10 mouse cellular contexts compared by ENCODE assay signal in the genomic region with DNA sequence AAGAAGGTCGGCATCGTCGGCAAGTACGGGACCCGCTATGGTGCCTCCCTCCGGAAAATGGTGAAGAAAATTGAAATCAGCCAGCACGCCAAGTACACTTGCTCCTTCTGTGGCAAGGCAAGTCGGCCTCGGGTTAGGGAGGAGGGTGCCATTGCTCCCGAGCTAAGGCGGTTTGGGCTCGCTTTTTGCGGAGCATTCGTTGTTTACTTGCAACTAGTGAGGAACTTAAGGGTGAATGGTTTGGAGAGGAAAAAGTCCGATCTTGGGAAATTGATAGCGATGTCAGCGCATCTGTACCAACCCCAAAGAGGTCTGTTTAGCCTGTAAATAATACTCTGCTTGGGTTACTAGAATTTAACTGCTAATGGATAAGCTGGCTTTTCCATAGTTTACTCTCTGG. TPM values are rescaled to one million over a fixed set of nuclear protein-coding genes. Genes with fewer than 3 reads are reported as not detected.
DNase-seq lines count a peak whose midpoint lies in the region; ATAC-seq and TF ChIP-seq lines count a peak whose summit lies in the region.
"Had no signal": no experiment of that assay in that cellular context is flagged by ENCODE, and none has a peak within 500 bp of the region (broad histone marks: within the 10 kb centered on the region; RNA-seq: fewer than 3 reads in every experiment).

No protein-coding gene starts in this region.

- WGBS in heart, adult 2 months: under 1% methylated on average over 17 of the region's 17 CpGs
- under 1% methylated on average over 17 of the region's 17 CpGs for WGBS in embryonic facial prominence, embryonic 15.5 days
- 2% methylated on average over 17 of the region's 17 CpGs for WGBS in limb, embryonic 10.5 days
- WGBS in neural tube, embryonic 13.5 days: 2% methylated on average over 17 of the region's 17 CpGs

- peaks cover 3% of the 10 kb centered on the region for H3K4me1 ChIP-seq in heart, adult 2 months (ENCODE audit: control insufficient read depth, insufficient read depth, low read length)
- peaks cover 17% of the 10 kb centered on the region for H3K4me1 ChIP-seq in embryonic facial prominence, embryonic 15.5 days
- peaks cover 12% of the 10 kb centered on the region for H3K4me1 ChIP-seq in limb, embryonic 10.5 days
- H3K4me1 ChIP-seq in neural tube, embryonic 13.5 days (replicated peaks): peaks cover 24% of the 10 kb centered on the region

- intact Hi-C loops in heart, adult 2 months (cut with DNase I): loop anchor here (2.0 kb wide), 1 partner anchor 129 kb away; the partner anchor contains the start of gene Smarcal1
- intact Hi-C loops in heart, postnatal 36 days (cut with DNase I): loop anchor here (5.0 to 10.0 kb wide), 3 partner anchors 129 to 903 kb away; partner anchors contain the start of gene Smarcal1

- peak overlapping the region; percentile 76 for H3K4me2 ChIP-seq in embryonic facial prominence, embryonic 15.5 days (replicated peaks)
- peak overlapping the region; percentile 88 for H3K4me2 ChIP-seq in neural tube, embryonic 13.5 days

- peaks cover 18% of the 10 kb centered on the region for H3K36me3 ChIP-seq in heart, adult 2 months (ENCODE audit: control insufficient read depth, insufficient read depth, low read length)
- H3K36me3 ChIP-seq in C2C12 (ENCODE audit: control insufficient read depth, insufficient read depth): peaks cover 35% of the 10 kb centered on the region
- peaks cover 29% of the 10 kb centered on the region for H3K36me3 ChIP-seq in embryonic facial prominence, embryonic 15.5 days
- peaks cover 33% of the 10 kb centered on the region for H3K36me3 ChIP-seq in limb, embryonic 10.5 days
- H3K36me3 ChIP-seq in neural tube, embryonic 13.5 days: peaks cover 37% of the 10 kb centered on the region

- H3K79me2 ChIP-seq in heart, adult 2 months (replicated peaks; ENCODE audit: control insufficient read depth, insufficient read depth, low read length): no peaks in the 10 kb centered on the region
- H3K79me2 ChIP-seq in C2C12 (ENCODE audit: control insufficient read depth, insufficient read depth): peaks cover 40% of the 10 kb centered on the region

- H3K79me3 ChIP-seq in C2C12 (ENCODE audit: low read depth): peaks cover 26% of the 10 kb centered on the region

- no peak for TF ChIP-seq EP300 in heart, adult 2 months (IDR thresholded peaks at IDR 0.05; ENCODE audit: insufficient read depth, low read depth, low read length)

- peak overlapping the region; percentile 82 for H3K27ac ChIP-seq in heart, adult 2 months
- peak overlapping the region; percentile 95 for H3K27ac ChIP-seq in embryonic facial prominence, embryonic 15.5 days (replicated peaks)
- H3K27ac ChIP-seq in limb, embryonic 10.5 days: peak overlapping the region; percentile 95
- peak overlapping the region; percentile 91 for H3K27ac ChIP-seq in neural tube, embryonic 13.5 days (replicated peaks)

- peak overlapping the region; percentile 96 for H3K9ac ChIP-seq in heart, adult 2 months (ENCODE audit: low read depth, low read length)
- peak overlapping the region; percentile 84 for H3K9ac ChIP-seq in embryonic facial prominence, embryonic 15.5 days
- peak overlapping the region; percentile 80 for H3K9ac ChIP-seq in neural tube, embryonic 13.5 days

- peak overlapping the region; percentile 84 for H3ac ChIP-seq in C2C12 (ENCODE audit: control insufficient read depth, insufficient read length, low read depth)

- H3K4me3 ChIP-seq in heart, adult 2 months: peak overlapping the region; percentile 74
- H3K4me3 ChIP-seq in C2C12 (ENCODE audit: insufficient read depth, poor library complexity, severe bottlenecking): peak overlapping the region; percentile 75
- H3K4me3 ChIP-seq in embryonic facial prominence, embryonic 15.5 days (replicated peaks): peak overlapping the region; percentile 70
- peak overlapping the region; percentile 88 for H3K4me3 ChIP-seq in limb, embryonic 10.5 days
- H3K4me3 ChIP-seq in neural tube, embryonic 13.5 days: peak overlapping the region; percentile 75

- ATAC-seq in embryonic facial prominence, embryonic 15.5 days (ENCODE audit: insufficient number of reproducible peaks, low FRiP score, low TSS enrichment, low read depth): no peak; the same call in 1 of the 2 replicates
- ATAC-seq in neural tube, embryonic 13.5 days (ENCODE audit: low read depth): no peak; the same call in 1 of the 2 replicates

- no peak for TF ChIP-seq CTCF in heart, adult 2 months (IDR thresholded peaks at IDR 0.05)
- TF ChIP-seq CTCF in C2C12 (IDR thresholded peaks at IDR 0.05; ENCODE audit: control insufficient read depth, insufficient read depth, insufficient read length): no peak

- no peak for TF ChIP-seq POLR2A in heart, adult 2 months (IDR thresholded peaks at IDR 0.05; ENCODE audit: insufficient read depth, low read depth, low read length)

- H3K9me3 ChIP-seq in embryonic facial prominence, embryonic 15.5 days (replicated peaks): no peaks in the 10 kb centered on the region
- no peaks in the 10 kb centered on the region for H3K9me3 ChIP-seq in limb, embryonic 10.5 days (replicated peaks)
- H3K9me3 ChIP-seq in neural tube, embryonic 13.5 days: no peaks in the 10 kb centered on the region

- DNase-seq in heart, adult 2 months: no peak
- DNase-seq in heart, postnatal 36 days: no peak
- no peak for DNase-seq in limb, embryonic 10.5 days (ENCODE audit: low spot score)
- no peak for DNase-seq in urinary bladder, postnatal 10 days (ENCODE audit: low spot score)
- DNase-seq in cerebellum, postnatal 4 days (ENCODE audit: low spot score in 2 of 2): no peak

- H3K27me3 ChIP-seq in heart, adult 2 months (ENCODE audit: control insufficient read depth, insufficient read depth, low read length): no peaks in the 10 kb centered on the region
- no peaks in the 10 kb centered on the region for H3K27me3 ChIP-seq in C2C12 (ENCODE audit: control insufficient read depth, insufficient read depth, insufficient read length)
- no peaks in the 10 kb centered on the region for H3K27me3 ChIP-seq in embryonic facial prominence, embryonic 15.5 days
- H3K27me3 ChIP-seq in limb, embryonic 10.5 days (ENCODE audit: low read depth, poor library complexity, severe bottlenecking): no peaks in the 10 kb centered on the region
- no peaks in the 10 kb centered on the region for H3K27me3 ChIP-seq in neural tube, embryonic 13.5 days
- H3K27me3 ChIP-seq: Patski had no signal

TF ChIP-seq in C2C12, 6 proteins besides CTCF, POLR2A, EP300 and RAD21:
- TF ChIP-seq MYOD1 (IDR thresholded peaks at IDR 0.05; ENCODE audit: control insufficient read depth, insufficient read length, low read depth): no peak
- TF ChIP-seq MAX (IDR thresholded peaks at IDR 0.05): no peak
- no peak for TF ChIP-seq USF1 (IDR thresholded peaks at IDR 0.05; ENCODE audit: low read depth)
- TF ChIP-seq CEBPB (IDR thresholded peaks at IDR 0.05; ENCODE audit: low read depth): no peak
- TF ChIP-seq FOSL1 (IDR thresholded peaks at IDR 0.05; ENCODE audit: insufficient read depth, low read length, poor library complexity, severe bottlenecking): no peak
- TF ChIP-seq MYOG (IDR thresholded peaks at IDR 0.05; ENCODE audit: control insufficient read depth, extremely low read depth, insufficient read length): no peak

RNA-seq across cellular contexts. Expression of gene Rpl37a, which starts 0.6 kb away (rescaled TPM):
- total RNA-seq in heart, adult 2 months (2021): 100 to 1,000 TPM; 570 to 661 TPM
- 359 and 364 TPM in 2 replicates for polyA plus RNA-seq in heart, adult 2 months (2012; rRNA removed)
- 100 to 1,000 TPM; 587 to 604 TPM for total RNA-seq in heart, postnatal 36 days (2021)
- polyA plus RNA-seq in C2C12 (2012; fragmentation: generic; extraction: Trizol): 3,206 TPM
- polyA plus RNA-seq in embryonic facial prominence, embryonic 15.5 days (2015; fragmentation: Nextera tagmentation; extraction: Ambion mirVana): 1,883 and 1,967 TPM in 2 replicates
- 1,350 and 1,492 TPM in 2 replicates for polyA plus RNA-seq in limb, embryonic 10.5 days (2016; fragmentation: Nextera tagmentation; extraction: Ambion mirVana)
- polyA plus RNA-seq in neural tube, embryonic 13.5 days (2015; fragmentation: Nextera tagmentation; extraction: Ambion mirVana): 999 and 1,146 TPM in 2 replicates

RNA-seq across cellular contexts. Expression of gene Ankar, which starts 11.3 kb away (rescaled TPM):
- not detected for total RNA-seq in heart, adult 2 months (2021)
- not detected in 2 replicates for polyA plus RNA-seq in heart, adult 2 months (2012; rRNA removed)
- not detected for total RNA-seq in heart, postnatal 36 days (2021)
- not detected for polyA plus RNA-seq in C2C12 (2012; fragmentation: generic; extraction: Trizol)
- polyA plus RNA-seq in embryonic facial prominence, embryonic 15.5 days (2015; fragmentation: Nextera tagmentation; extraction: Ambion mirVana): not detected in 2 replicates
- polyA plus RNA-seq in limb, embryonic 10.5 days (2016; fragmentation: Nextera tagmentation; extraction: Ambion mirVana): not detected in 2 replicates
- polyA plus RNA-seq in neural tube, embryonic 13.5 days (2015; fragmentation: Nextera tagmentation; extraction: Ambion mirVana): not detected in 2 replicates
- total RNA-seq: layer of hippocampus, adult 18-20 months had no signal
- polyA plus RNA-seq: Patski had no signal
